Mouse (Mus musculus) neural tube, embryonic 12.5 days (tissue): ENCODE measurements around the gene Dedd. TPM values are rescaled to one million over a fixed set of nuclear protein-coding genes. Genes with fewer than 3 reads are reported as not detected.

Source experiments
- ATAC-seq: fragments of 200-750 bp; cut with Nextera tagmentation; 2 replicates; pipeline ENCODE4 v1.8.0; 2017; ENCODE audit warnings: low read depth, mild to moderate bottlenecking, moderate TSS enrichment, moderate library complexity; ENCODE audit not compliant: low FRiP score
- H3K27ac ChIP-seq: fragments of 300-500 bp; sonication (generic); 2 replicates; pipeline ENCODE4 v1.5.1; 2016
- H3K27me3 ChIP-seq: fragments of 300-500 bp; sonication (generic); replicated peaks from 2 replicates; pipeline ENCODE4 v1.6.1; 2016; ENCODE audit warnings: mild to moderate bottlenecking
- H3K36me3 ChIP-seq: fragments of 300-500 bp; sonication (generic); 2 replicates; pipeline ENCODE4 v1.6.1; 2016; ENCODE audit warnings: mild to moderate bottlenecking
- H3K4me1 ChIP-seq: fragments of 300-500 bp; sonication (generic); 2 replicates; pipeline ENCODE4 v1.6.1; 2016
- H3K4me2 ChIP-seq: fragments of 300-500 bp; sonication (generic); replicated peaks from 2 replicates; pipeline ENCODE4 v1.6.1; 2016; ENCODE audit warnings: mild to moderate bottlenecking
- H3K4me3 ChIP-seq: fragments of 300-500 bp; sonication (generic); 2 replicates; pipeline ENCODE4 v1.5.1; 2016
- H3K9ac ChIP-seq: fragments of 300-500 bp; sonication (generic); 2 replicates; pipeline ENCODE4 v1.6.1; 2016; ENCODE audit warnings: mild to moderate bottlenecking
- H3K9me3 ChIP-seq: fragments of 300-500 bp; sonication (generic); 2 replicates; pipeline ENCODE4 v1.6.1; 2016; ENCODE audit warnings: mild to moderate bottlenecking
- WGBS: fragments of 180-500 bp; shearing (Covaris S2); methylation state at CpG from one replicate; pipeline ENCODE4 v1.1.7; 2016; 5-methylcytosine and 5-hydroxymethylcytosine counted together
- polyA plus RNA-seq: library from polyadenylated mRNA; unstranded; fragments of >200 nt; fragmentation: Nextera tagmentation; extraction: Ambion mirVana; gene quantifications from 2 replicates; pipeline ENCODE4 v1.2.1, GENCODE M21; 2016

The Dedd gene
- polyA plus RNA-seq, 1 experiment from 2014 or later = 57.3 TPM

- H3K4me3 ChIP-seq = no peak overlapping the region
- H3K27ac ChIP-seq = no peak overlapping the region
- WGBS = 91% methylated on average over 3 of the region's 3 CpGs
- H3K36me3 ChIP-seq = 0 out of 2 replicates have a peak, but pooled peaks cover 2% of the 10 kb centered on the region
- ATAC-seq = no peak
- H3K27me3 ChIP-seq = no peaks in the 10 kb centered on the region
- peaks cover 6% of the 10 kb centered on the region; the same call in 1 of the 2 replicates for H3K9me3 ChIP-seq
- H3K4me1 ChIP-seq = peaks cover 22% of the 10 kb centered on the region
- H3K4me2 ChIP-seq = no peak overlapping the region
- H3K9ac ChIP-seq = no peak overlapping the region
These were observed 19.7 kb downstream of the Dedd start for GRCm38 (mm10) chr1:171348665-171349064.

GRCm38 (mm10) chr1:171349210-171349609 lies 20.3 kb downstream of the Dedd start:
- no peak overlapping the region for H3K9ac ChIP-seq
- H3K4me2 ChIP-seq = no peak overlapping the region
- H3K4me1 ChIP-seq = peaks cover 18% of the 10 kb centered on the region
- no peak for ATAC-seq
- WGBS = 95% methylated on average over 2 of the region's 2 CpGs
- no peak overlapping the region for H3K4me3 ChIP-seq
- 0 out of 2 replicates have a peak, but pooled peaks cover 2% of the 10 kb centered on the region for H3K36me3 ChIP-seq
- H3K27me3 ChIP-seq = no peaks in the 10 kb centered on the region
- H3K27ac ChIP-seq = no peak overlapping the region
- peaks cover 6% of the 10 kb centered on the region; the same call in 1 of the 2 replicates for H3K9me3 ChIP-seq

- 81% methylated on average over 5 of the region's 5 CpGs for WGBS
These were observed 26.9 kb downstream of the Dedd start for GRCm38 (mm10) chr1:171355812-171356340.

GRCm38 (mm10) chr1:171356814-171357213 lies 27.9 kb downstream of the Dedd start:
- no peaks in the 10 kb centered on the region for H3K27me3 ChIP-seq
- H3K27ac ChIP-seq = no peak overlapping the region
- WGBS = 92% methylated on average over 2 of the region's 2 CpGs
- no peak for ATAC-seq
- no peak overlapping the region for H3K4me2 ChIP-seq
- peaks cover 8% of the 10 kb centered on the region for H3K4me1 ChIP-seq
- peaks cover 3% of the 10 kb centered on the region; the same call in 1 of the 2 replicates for H3K9me3 ChIP-seq
- H3K36me3 ChIP-seq = peaks cover 21% of the 10 kb centered on the region
- no peak overlapping the region for H3K9ac ChIP-seq
- no peak overlapping the region for H3K4me3 ChIP-seq

More at GRCm38 (mm10) chr1:171355812-171356340, 26.9 kb downstream of the Dedd start:
- no peaks in the 10 kb centered on the region for H3K27me3 ChIP-seq
- no peak overlapping the region for H3K4me3 ChIP-seq
- peaks cover 8% of the 10 kb centered on the region for H3K4me1 ChIP-seq
- H3K9me3 ChIP-seq = peaks cover 3% of the 10 kb centered on the region; the same call in 1 of the 2 replicates
- H3K4me2 ChIP-seq = no peak overlapping the region
- H3K9ac ChIP-seq = no peak overlapping the region
- no peak for ATAC-seq
- H3K36me3 ChIP-seq = peaks cover 21% of the 10 kb centered on the region
- no peak overlapping the region for H3K27ac ChIP-seq

GRCm38 (mm10) chr1:171358421-171358820 lies 29.5 kb downstream of the Dedd start:
- no peak for ATAC-seq
- WGBS = 79% methylated on average over 4 of the region's 4 CpGs
- Histone ChIP-seq H3K4me2 (no peak overlapping the region), H3K9ac (no peak overlapping the region), H3K4me1 (peaks cover 8% of the 10 kb centered on the region), H3K4me3 (no peak overlapping the region), H3K27me3 (no peaks in the 10 kb centered on the region), H3K36me3 (peaks cover 21% of the 10 kb centered on the region), H3K27ac (no peak overlapping the region), H3K9me3 (peaks cover 3% of the 10 kb centered on the region; the same call in 1 of the 2 replicates)

- ATAC-seq = no peak; the same call in none of the 2 replicates
- H3K9me3 ChIP-seq = peaks cover 3% of the 10 kb centered on the region; the same call in 1 of the 2 replicates
- peaks cover 21% of the 10 kb centered on the region for H3K36me3 ChIP-seq
- 5% methylated on average over 26 of the region's 26 CpGs for WGBS
- peak overlapping the region; percentile 83 for H3K4me2 ChIP-seq
- H3K9ac ChIP-seq = peak overlapping the region; percentile 66
- peaks cover 8% of the 10 kb centered on the region for H3K4me1 ChIP-seq
- peak overlapping the region; percentile 51 for H3K4me3 ChIP-seq
- H3K27me3 ChIP-seq = no peaks in the 10 kb centered on the region
- H3K27ac ChIP-seq = peak overlapping the region; percentile 53; the same call in 1 of the 2 replicates
These were observed 31.3 kb downstream of the Dedd start for GRCm38 (mm10) chr1:171360253-171360652.

GRCm38 (mm10) chr1:171360656-171361055 lies 31.7 kb downstream of the Dedd start, which contains the start of gene Klhdc9:
Gene Klhdc9, minus strand, starts transcription at chr1:171360798.
- under 1% methylated on average over 21 of the region's 21 CpGs for WGBS
- peak; percentile 96 for ATAC-seq
- H3K4me3 ChIP-seq = peak within 1 kb of the TSS; percentile 51

GRCm38 (mm10) chr1:171361106-171362103 lies 32.5 kb downstream of the Dedd start:
- Histone ChIP-seq H3K36me3 (peaks cover 19% of the 10 kb centered on the region), H3K9ac (peak overlapping the region; percentile 66), H3K4me3 (peak overlapping the region; percentile 51), H3K9me3 (peaks cover 3% of the 10 kb centered on the region; the same call in 1 of the 2 replicates), H3K4me1 (peaks cover 8% of the 10 kb centered on the region), H3K4me2 (peak overlapping the region; percentile 83), H3K27me3 (no peaks in the 10 kb centered on the region), H3K27ac (peak overlapping the region; percentile 53)
- WGBS = 34% methylated on average over 16 of the region's 16 CpGs
- peak; percentile 79 for ATAC-seq

More at GRCm38 (mm10) chr1:171360656-171361055, 31.7 kb downstream of the Dedd start, which contains the start of gene Klhdc9:
- peaks cover 21% of the 10 kb centered on the region for H3K36me3 ChIP-seq
- peaks cover 8% of the 10 kb centered on the region for H3K4me1 ChIP-seq
- peak within 1 kb of the TSS; percentile 66 for H3K9ac ChIP-seq
- H3K27ac ChIP-seq = peak within 1 kb of the TSS; percentile 53
- peaks cover 3% of the 10 kb centered on the region; the same call in 1 of the 2 replicates for H3K9me3 ChIP-seq
- no peaks in the 10 kb centered on the region for H3K27me3 ChIP-seq
- peak within 1 kb of the TSS; percentile 83 for H3K4me2 ChIP-seq

- 68% methylated on average over 7 of the region's 7 CpGs for WGBS
- no peak overlapping the region for H3K4me2 ChIP-seq
- H3K4me1 ChIP-seq = no peaks in the 10 kb centered on the region
- H3K36me3 ChIP-seq = no peaks in the 10 kb centered on the region
- no peaks in the 10 kb centered on the region for H3K27me3 ChIP-seq
- no peaks in the 10 kb centered on the region for H3K9me3 ChIP-seq
- no peak overlapping the region for H3K9ac ChIP-seq
- ATAC-seq = no peak
- H3K4me3 ChIP-seq = no peak overlapping the region
- H3K27ac ChIP-seq = no peak overlapping the region
These were observed 37.0 kb downstream of the Dedd start for GRCm38 (mm10) chr1:171365934-171366333.

- Histone ChIP-seq H3K9ac (no peak within 1 kb of the TSS), H3K36me3 (no peaks in the 10 kb centered on the region), H3K4me2 (no peak within 1 kb of the TSS), H3K27ac (no peak within 1 kb of the TSS), H3K27me3 (no peaks in the 10 kb centered on the region), H3K4me1 (peaks cover 5% of the 10 kb centered on the region; the same call in 1 of the 2 replicates), H3K4me3 (no peak within 1 kb of the TSS), H3K9me3 (no peaks in the 10 kb centered on the region)
- ATAC-seq = no peak
- 42% methylated on average over 20 of the region's 20 CpGs for WGBS
These were observed 41.1 kb downstream of the Dedd start, which contains the start of gene Nectin4 for GRCm38 (mm10) chr1:171369845-171370556. Gene Nectin4, plus strand, starts transcription at chr1:171370099.

GRCm38 (mm10) chr1:171372880-171373279 lies 43.9 kb downstream of the Dedd start:
- Histone ChIP-seq H3K27ac (no peak overlapping the region), H3K4me3 (no peak overlapping the region), H3K36me3 (no peaks in the 10 kb centered on the region), H3K4me1 (peaks cover 5% of the 10 kb centered on the region; the same call in 1 of the 2 replicates), H3K9me3 (no peaks in the 10 kb centered on the region), H3K27me3 (no peaks in the 10 kb centered on the region), H3K9ac (no peak overlapping the region), H3K4me2 (no peak overlapping the region)
- ATAC-seq = no peak
- 56% methylated on average over 3 of the region's 3 CpGs for WGBS
